In genomic region chr11:75530325-75530724, GRCm38 (mm10) we compare ENCODE assay signal across 8 mouse cellular contexts. TPM values are rescaled to one million over a fixed set of nuclear protein-coding genes. Genes with fewer than 3 reads are reported as not detected.
DNase-seq lines count a peak whose midpoint lies in the region; ATAC-seq and TF ChIP-seq lines count a peak whose summit lies in the region.

No protein-coding gene starts in this region.

- H3K27ac ChIP-seq in gastrocnemius, adult 2 months = peak overlapping the region; percentile 98
- H3K27ac ChIP-seq in hindbrain, postnatal 0 days = peak overlapping the region; percentile 99
- H3K27ac ChIP-seq in left cerebral cortex, adult 2 months = peak overlapping the region; percentile 97

- intact Hi-C loops in gastrocnemius, adult 2 months (cut with DNase I) = loop anchor here (1.0 kb wide), 1 partner anchor 43 kb away; no protein-coding TSS in a partner anchor
- intact Hi-C loops in left cerebral cortex, adult 2 months (cut with DNase I) = loop anchor here (1.0 kb wide), 1 partner anchor 43 kb away; no protein-coding TSS in a partner anchor

- H3K4me3 ChIP-seq in gastrocnemius, adult 2 months = peak overlapping the region; percentile 94
- H3K4me3 ChIP-seq in hindbrain, postnatal 0 days (ENCODE audit: low read length) = peak overlapping the region; percentile 55
- peak overlapping the region; percentile 90 for H3K4me3 ChIP-seq in left cerebral cortex, adult 2 months

- 0 out of 2 replicates have a peak, but pooled peaks cover 4% of the 10 kb centered on the region for H3K4me1 ChIP-seq in hindbrain, postnatal 0 days (ENCODE audit: insufficient read depth, low read length)

- no peaks in the 10 kb centered on the region for H3K36me3 ChIP-seq in hindbrain, postnatal 0 days (ENCODE audit: insufficient read depth, low read length)

- peak; percentile 64 for ATAC-seq in common myeloid progenitor, adult 5-6 weeks (replicated peaks; ENCODE audit: low read depth, poor library complexity, severe bottlenecking)
- ATAC-seq in hindbrain, postnatal 0 days = peak; percentile 46
- peak; percentile 61 for ATAC-seq in megakaryocyte, adult 5-6 weeks (ENCODE audit: poor library complexity, severe bottlenecking)

- TF ChIP-seq CTCF in gastrocnemius, adult 2 months (IDR thresholded peaks at IDR 0.05) = no peak
- peak; percentile 99 for TF ChIP-seq CTCF in hindbrain, postnatal 0 days (IDR thresholded peaks at IDR 0.05; ENCODE audit: low read depth)
- TF ChIP-seq CTCF in left cerebral cortex, adult 2 months (IDR thresholded peaks at IDR 0.05) = peak; percentile 99

- peak overlapping the region; percentile 100 for H3K4me2 ChIP-seq in hindbrain, postnatal 0 days (ENCODE audit: low read depth, low read length)

- DNase-seq in WW6 (ENCODE audit: low read depth, low spot score) = peak; percentile 78
- DNase-seq in gastrocnemius, adult 2 months = peak; percentile 97
- peak; percentile 94 for DNase-seq in hindbrain, postnatal 0 days (ENCODE audit: low spot score)
- peak; percentile 93 to 99 for DNase-seq in left cerebral cortex, adult 2 months (ENCODE audit: extremely low spot score in 1 of 2, low spot score in 2 of 2)
- DNase-seq in right cerebral cortex, adult 18-20 months = peak; percentile 94
- peak; percentile 99 for DNase-seq in urinary bladder, adult 2 months (ENCODE audit: low spot score)

- peak overlapping the region; percentile 97 for H3K9ac ChIP-seq in hindbrain, postnatal 0 days (replicated peaks; ENCODE audit: low read length)

- WGBS in hindbrain, postnatal 0 days = under 1% methylated on average over 10 of the region's 10 CpGs

- H3K27me3 ChIP-seq in hindbrain, postnatal 0 days (ENCODE audit: insufficient read depth, low read length) = no peaks in the 10 kb centered on the region

- H3K9me3 ChIP-seq in hindbrain, postnatal 0 days (ENCODE audit: low read length) = no peaks in the 10 kb centered on the region

RNA-seq across cellular contexts. Expression of gene Slc43a2, which starts 1.2 kb away (rescaled TPM):
- total RNA-seq in common myeloid progenitor, adult 5-6 weeks (2017) = 6.1 and 14.4 TPM in 2 replicates
- 10 to 100 TPM; 19.0 to 41.6 TPM for total RNA-seq in gastrocnemius, adult 2 months (2021)
- 31.3 and 36.2 TPM in 2 replicates for total RNA-seq in hindbrain, postnatal 0 days (2014; rRNA removed)
- polyA plus RNA-seq in hindbrain, postnatal 0 days (2015; fragmentation: Nextera tagmentation; extraction: Ambion mirVana) = 17.2 and 17.8 TPM in 2 replicates
- 10 to 100 TPM; 56.7 to 57.0 TPM for total RNA-seq in left cerebral cortex, adult 2 months (2021)
- 30.6 and 32.3 TPM in 2 replicates for total RNA-seq in megakaryocyte, adult 5-6 weeks (2015)
- 32.2 and 33.5 TPM in 2 replicates for total RNA-seq in megakaryocyte, adult 5-6 weeks (2017)
- polyA plus RNA-seq in urinary bladder, adult 2 months (2012; rRNA removed) = 11.3 and 12.5 TPM in 2 replicates

RNA-seq across cellular contexts. Expression of gene Scarf1, which starts 17.0 kb away (rescaled TPM):
- 1.8 and 2.6 TPM in 2 replicates for total RNA-seq in common myeloid progenitor, adult 5-6 weeks (2017)
- 1 to 10 TPM; 2.4 to 5.7 TPM for total RNA-seq in gastrocnemius, adult 2 months (2021)
- 3.3 and 3.7 TPM in 2 replicates for total RNA-seq in hindbrain, postnatal 0 days (2014; rRNA removed)
- polyA plus RNA-seq in hindbrain, postnatal 0 days (2015; fragmentation: Nextera tagmentation; extraction: Ambion mirVana) = 3.5 and 3.6 TPM in 2 replicates
- 1 to 10 TPM; 1.3 to 1.6 TPM for total RNA-seq in left cerebral cortex, adult 2 months (2021)
- 0.41 and 1.1 TPM in 2 replicates for total RNA-seq in megakaryocyte, adult 5-6 weeks (2015)
- 0.66 and 0.85 TPM in 2 replicates for total RNA-seq in megakaryocyte, adult 5-6 weeks (2017)
- 4.9 and 6.4 TPM in 2 replicates for polyA plus RNA-seq in urinary bladder, adult 2 months (2012; rRNA removed)

RNA-seq across cellular contexts. Expression of gene Rilp, which starts 20.4 kb away (rescaled TPM):
- 0.41 TPM in 1 of 2 replicates, not detected in the other for total RNA-seq in common myeloid progenitor, adult 5-6 weeks (2017)
- total RNA-seq in gastrocnemius, adult 2 months (2021) = 10 to 100 TPM; 33.4 to 41.9 TPM
- total RNA-seq in hindbrain, postnatal 0 days (2014; rRNA removed) = 3.9 and 6.6 TPM in 2 replicates
- polyA plus RNA-seq in hindbrain, postnatal 0 days (2015; fragmentation: Nextera tagmentation; extraction: Ambion mirVana) = 7.3 and 7.6 TPM in 2 replicates
- total RNA-seq in left cerebral cortex, adult 2 months (2021) = 1 to 10 TPM in 1 of 2 experiments, under 1 TPM in 1; 0.91 to 1.4 TPM
- 0.98 and 1.2 TPM in 2 replicates for total RNA-seq in megakaryocyte, adult 5-6 weeks (2015)
- total RNA-seq in megakaryocyte, adult 5-6 weeks (2017) = 0.55 and 1.8 TPM in 2 replicates
- 6.4 and 7.2 TPM in 2 replicates for polyA plus RNA-seq in urinary bladder, adult 2 months (2012; rRNA removed)

RNA-seq across cellular contexts. Expression of gene Prpf8, which starts 43.7 kb away (rescaled TPM):
- total RNA-seq in common myeloid progenitor, adult 5-6 weeks (2017) = 130 and 156 TPM in 2 replicates
- total RNA-seq in gastrocnemius, adult 2 months (2021) = 10 to 100 TPM; 69.3 to 76.7 TPM
- total RNA-seq in hindbrain, postnatal 0 days (2014; rRNA removed) = 118 and 126 TPM in 2 replicates
- 25.9 and 29.4 TPM in 2 replicates for polyA plus RNA-seq in hindbrain, postnatal 0 days (2015; fragmentation: Nextera tagmentation; extraction: Ambion mirVana)
- 100 to 1,000 TPM; 133 to 138 TPM for total RNA-seq in left cerebral cortex, adult 2 months (2021)
- total RNA-seq in megakaryocyte, adult 5-6 weeks (2015) = 91.3 and 102 TPM in 2 replicates
- total RNA-seq in megakaryocyte, adult 5-6 weeks (2017) = 69.3 and 90.7 TPM in 2 replicates
- 75.7 and 79.3 TPM in 2 replicates for polyA plus RNA-seq in urinary bladder, adult 2 months (2012; rRNA removed)

RNA-seq across cellular contexts. Expression of gene Pitpna, which starts 57.6 kb away (rescaled TPM):
- 74.6 and 76.9 TPM in 2 replicates for total RNA-seq in common myeloid progenitor, adult 5-6 weeks (2017)
- 100 to 1,000 TPM; 151 to 206 TPM for total RNA-seq in gastrocnemius, adult 2 months (2021)
- 90.7 and 91.4 TPM in 2 replicates for total RNA-seq in hindbrain, postnatal 0 days (2014; rRNA removed)
- polyA plus RNA-seq in hindbrain, postnatal 0 days (2015; fragmentation: Nextera tagmentation; extraction: Ambion mirVana) = 95.9 and 109 TPM in 2 replicates
- 100 to 1,000 TPM; 329 to 332 TPM for total RNA-seq in left cerebral cortex, adult 2 months (2021)
- total RNA-seq in megakaryocyte, adult 5-6 weeks (2015) = 387 and 430 TPM in 2 replicates
- total RNA-seq in megakaryocyte, adult 5-6 weeks (2017) = 178 and 226 TPM in 2 replicates
- 148 and 178 TPM in 2 replicates for polyA plus RNA-seq in urinary bladder, adult 2 months (2012; rRNA removed)

Comparison
In these comparisons a context has a peak if more than half of its experiments do, and no peak if none do; other contexts are left out.
1. Peak in every context shown above with its lines: DNase-seq, ATAC-seq, H3K4me3 ChIP-seq and H3K27ac ChIP-seq.